Mouse (Mus musculus) hematopoietic stem cell, adult 5-6 weeks (primary cell): Measurements from ENCODE around the gene Scrn1. TPM values are rescaled to one million over a fixed set of nuclear protein-coding genes. Genes with fewer than 3 reads are reported as not detected.

Source experiments
- ATAC-seq, 2 experiments: fragments of 125-278 bp in 1 of 2; replicated peaks in 1 of 2; 2 replicates each; pipeline ENCODE4 v1.8.0; 2016 to 2017; ENCODE audit warnings: inconsistent platforms in 2 of 2, mild to moderate bottlenecking in 2 of 2, moderate number of reproducible peaks in 2 of 2, low read depth in 1 of 2, moderate TSS enrichment in 1 of 2; ENCODE audit not compliant: low FRiP score in 2 of 2, poor library complexity in 2 of 2, severe bottlenecking in 2 of 2, insufficient read depth in 1 of 2, low TSS enrichment in 1 of 2
- total RNA-seq: library from RNA; stranded (forward); fragments of 172-1452, 232-1000 nt; gene quantifications from 2 replicates; pipeline ENCODE4 v1.2.3, GENCODE M21; 2017

The Scrn1 gene
- total RNA-seq, 1 experiment from 2014 or later = 1.0 TPM

GRCm38 (mm10) chr6:54506318-54506717 lies 60.0 kb downstream of the Scrn1 start:
- ATAC-seq = no peak

GRCm38 (mm10) chr6:54502661-54503115 lies 63.6 kb downstream of the Scrn1 start:
- no peak for ATAC-seq

- ATAC-seq = no peak
Observed at GRCm38 (mm10) chr6:54496214-54496613, 70.1 kb downstream of the Scrn1 start.

GRCm38 (mm10) chr6:54494612-54495398 lies 71.5 kb downstream of the Scrn1 start:
- ATAC-seq = no peak

GRCm38 (mm10) chr6:54494097-54494496 lies 72.2 kb downstream of the Scrn1 start:
- ATAC-seq = no peak

GRCm38 (mm10) chr6:54491074-54491473 lies 75.2 kb downstream of the Scrn1 start:
- ATAC-seq = no peak

GRCm38 (mm10) chr6:54485973-54486569 lies 80.2 kb downstream of the Scrn1 start:
- no peak for ATAC-seq

- ATAC-seq = peak in 1 of 2 experiments; percentile 21; a peak in 1 of 4 replicates
Observed at GRCm38 (mm10) chr6:54485435-54485901, 80.8 kb downstream of the Scrn1 start.

GRCm38 (mm10) chr6:54485000-54485399 lies 81.3 kb downstream of the Scrn1 start:
- ATAC-seq = no peak

GRCm38 (mm10) chr6:54481390-54482112 lies 84.7 kb downstream of the Scrn1 start:
- no peak for ATAC-seq

- no peak for ATAC-seq
Observed at GRCm38 (mm10) chr6:54478646-54479324, 87.5 kb downstream of the Scrn1 start.

GRCm38 (mm10) chr6:54475926-54476667 lies 90.2 kb downstream of the Scrn1 start:
- ATAC-seq = no peak

- ATAC-seq = no peak
Observed at GRCm38 (mm10) chr6:54472846-54473715, 93.2 kb downstream of the Scrn1 start.

GRCm38 (mm10) chr6:54471866-54472265 lies 94.4 kb downstream of the Scrn1 start:
- ATAC-seq = no peak

- ATAC-seq = no peak
Observed at GRCm38 (mm10) chr6:54467371-54467770, 98.9 kb downstream of the Scrn1 start.

GRCm38 (mm10) chr6:54464926-54465325 lies 101.4 kb downstream of the Scrn1 start:
- ATAC-seq = no peak
